Mouse (Mus musculus) embryonic facial prominence, embryonic 14.5 days (tissue): ENCODE measurements around the gene Tex38. TPM values are rescaled to one million over a fixed set of nuclear protein-coding genes. Genes with fewer than 3 reads are reported as not detected.

Experiments used
- ATAC-seq: fragments of 200-750 bp; cut with Nextera tagmentation; 2 replicates; pipeline ENCODE4 v1.8.0; 2017; ENCODE audit warnings: low read depth, moderate number of reproducible peaks, moderate TSS enrichment
- DNase-seq: peaks from one replicate; pipeline ENCODE4 v3.0.0-alpha.2; 2015; ENCODE audit warnings: low spot score
- H3K27ac ChIP-seq: fragments of 300-500 bp; sonication (generic); replicated peaks from 2 replicates; pipeline ENCODE4 v1.5.1; 2014; ENCODE audit warnings: low read depth, mild to moderate bottlenecking, low read length, moderate library complexity
- H3K27me3 ChIP-seq: fragments of 300-500 bp; sonication (generic); replicated peaks from 2 replicates; pipeline ENCODE4 v1.6.1; 2014; ENCODE audit warnings: low read length; ENCODE audit not compliant: control insufficient read depth, insufficient read depth
- H3K36me3 ChIP-seq: fragments of 300-500 bp; sonication (generic); 2 replicates; pipeline ENCODE4 v1.6.1; 2014; ENCODE audit warnings: low read length, mixed read lengths; ENCODE audit not compliant: control insufficient read depth, insufficient read depth
- H3K4me1 ChIP-seq: fragments of 300-500 bp; sonication (generic); 2 replicates; pipeline ENCODE4 v1.6.1; 2014; ENCODE audit warnings: antibody characterized with exemption, low read length; ENCODE audit not compliant: control insufficient read depth, insufficient read depth
- H3K4me2 ChIP-seq: fragments of 300-500 bp; sonication (generic); 2 replicates; pipeline ENCODE4 v1.6.1; 2014; ENCODE audit warnings: low read depth, mild to moderate bottlenecking, low read length, moderate library complexity, mixed read lengths
- H3K4me3 ChIP-seq: fragments of 300-500 bp; sonication (generic); 2 replicates; pipeline ENCODE4 v1.5.1; 2014; ENCODE audit warnings: low read depth, mild to moderate bottlenecking, low read length
- H3K9ac ChIP-seq: fragments of 300-500 bp; sonication (generic); 2 replicates; pipeline ENCODE4 v1.6.1; 2014; ENCODE audit warnings: low read depth, mild to moderate bottlenecking, low read length, moderate library complexity, mixed read lengths
- H3K9me3 ChIP-seq: fragments of 300-500 bp; sonication (generic); 2 replicates; pipeline ENCODE4 v1.6.1; 2016; ENCODE audit warnings: low read length; ENCODE audit not compliant: control insufficient read depth
- WGBS: fragments of 180-500 bp; shearing (Covaris S2); extraction: QIAGEN DNeasy Blood & Tissue Kit; methylation state at CpG from one replicate; pipeline ENCODE4 v1.1.7; 2014; 5-methylcytosine and 5-hydroxymethylcytosine counted together
- polyA plus RNA-seq: library from polyadenylated mRNA; unstranded; fragments of >200 nt; fragmentation: Nextera tagmentation; extraction: Ambion mirVana; gene quantifications from 2 replicates; pipeline ENCODE4 v1.2.1, GENCODE M21; 2014

Gene Tex38
- polyA plus RNA-seq, 1 experiment from 2014 or later, result not detected

DNA sequence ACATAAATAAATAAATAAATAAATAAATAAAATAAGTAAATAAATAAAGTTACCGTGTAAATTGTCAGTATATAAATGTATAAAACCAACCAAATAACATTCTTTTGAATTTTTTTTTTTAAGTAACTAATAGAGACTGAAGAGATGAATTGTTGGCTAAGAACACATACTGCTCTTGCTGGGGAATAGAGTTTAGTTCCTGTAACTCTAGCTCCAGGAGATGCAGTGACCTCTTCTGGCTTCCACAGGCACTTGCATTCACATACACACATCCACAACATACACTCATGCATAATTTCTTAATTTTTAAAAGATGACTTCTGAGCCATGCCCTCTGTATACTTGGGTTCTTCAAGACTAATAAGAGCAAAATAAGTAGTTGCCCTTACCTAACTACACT is 26.0 kb downstream of the Tex38 start:
- Histone ChIP-seq H3K4me1 (no peaks in the 10 kb centered on the region), H3K27me3 (no peaks in the 10 kb centered on the region), H3K36me3 (peaks cover 59% of the 10 kb centered on the region), H3K4me3 (no peak overlapping the region), H3K9ac (no peak overlapping the region), H3K27ac (no peak overlapping the region), H3K4me2 (no peak overlapping the region), H3K9me3 (no peaks in the 10 kb centered on the region)
- DNase-seq (no peak), ATAC-seq (no peak)
- WGBS, result 92% methylated on average over 1 of the region's 1 CpGs

DNA sequence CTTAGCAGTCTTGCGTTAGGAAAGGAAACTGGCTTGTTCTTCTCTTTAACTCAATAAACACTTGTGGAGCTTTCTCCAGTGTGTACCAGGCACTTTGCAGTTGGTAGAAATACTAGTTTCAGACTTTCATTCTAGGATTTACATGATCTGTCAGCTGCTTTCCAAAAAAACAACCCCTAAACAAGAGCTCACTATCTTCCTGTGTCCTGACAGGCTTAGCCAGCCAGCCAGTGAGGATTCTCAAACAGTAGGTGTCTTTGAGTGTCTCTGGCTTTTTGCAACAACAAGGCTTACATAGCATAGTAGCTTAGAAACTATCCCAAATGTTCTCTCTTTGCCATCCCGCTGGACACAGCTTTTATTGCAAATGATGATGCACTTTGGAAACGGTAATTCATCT is 26.7 kb downstream of the Tex38 start:
- Histone ChIP-seq H3K4me1 (no peaks in the 10 kb centered on the region), H3K9me3 (no peaks in the 10 kb centered on the region), H3K27me3 (no peaks in the 10 kb centered on the region), H3K27ac (no peak overlapping the region), H3K9ac (no peak overlapping the region), H3K36me3 (peaks cover 60% of the 10 kb centered on the region), H3K4me2 (no peak overlapping the region), H3K4me3 (no peak overlapping the region)
- WGBS, result 86% methylated on average over 3 of the region's 3 CpGs
- DNase-seq (no peak), ATAC-seq (no peak)

DNA sequence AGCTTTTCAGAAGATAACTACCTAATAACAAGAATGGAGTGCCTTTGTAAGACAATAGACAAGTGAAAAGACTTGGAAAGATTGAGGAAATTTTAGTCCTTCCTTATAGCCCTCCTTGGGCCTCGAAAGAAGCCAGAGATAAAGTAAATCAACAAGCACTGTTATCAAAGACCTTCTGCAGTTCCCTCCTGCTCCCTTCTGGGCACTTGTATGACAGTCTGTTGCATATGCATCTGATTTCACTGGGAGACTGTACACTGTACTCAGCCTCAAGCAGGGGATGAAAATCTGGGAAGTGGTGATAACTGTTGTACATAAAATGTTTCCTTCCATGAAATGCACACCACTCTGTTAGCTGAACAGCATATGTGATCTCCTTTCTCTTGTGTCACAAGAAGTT is 31.5 kb downstream of the Tex38 start:
- no peak overlapping the region for H3K9ac ChIP-seq
- WGBS, result 96% methylated on average over 1 of the region's 1 CpGs
- no peaks in the 10 kb centered on the region for H3K9me3 ChIP-seq
- H3K4me1 ChIP-seq, result no peaks in the 10 kb centered on the region
- no peak overlapping the region for H3K4me3 ChIP-seq
- ATAC-seq (no peak), DNase-seq (no peak)
- no peak overlapping the region for H3K4me2 ChIP-seq
- peaks cover 60% of the 10 kb centered on the region for H3K36me3 ChIP-seq
- H3K27ac ChIP-seq, result no peak overlapping the region
- H3K27me3 ChIP-seq, result no peaks in the 10 kb centered on the region

DNA sequence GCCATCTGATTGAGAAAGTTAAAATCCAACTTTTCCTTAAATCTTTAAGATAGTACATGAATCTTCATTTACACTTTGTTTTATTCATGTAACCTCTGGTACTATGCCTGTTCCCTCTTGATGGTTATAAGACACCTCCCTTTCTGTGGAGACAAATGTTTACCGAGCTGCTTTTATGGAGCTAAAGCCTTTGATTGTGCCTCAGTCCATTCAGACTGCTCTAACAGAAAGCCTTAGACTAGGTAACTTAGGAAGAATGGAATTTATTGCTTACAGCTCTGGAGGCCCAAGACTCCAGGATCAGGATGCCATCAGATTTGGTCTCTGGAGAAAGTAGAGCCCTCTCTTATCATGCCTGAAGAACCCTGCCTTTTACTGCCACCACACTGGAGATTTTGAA is 32.6 kb downstream of the Tex38 start:
- H3K9me3 ChIP-seq, result no peaks in the 10 kb centered on the region
- no peak overlapping the region for H3K9ac ChIP-seq
- DNase-seq, result no peak
- no peak overlapping the region for H3K4me2 ChIP-seq
- no peak for ATAC-seq
- no peaks in the 10 kb centered on the region for H3K27me3 ChIP-seq
- no peak overlapping the region for H3K27ac ChIP-seq
- peaks cover 59% of the 10 kb centered on the region for H3K36me3 ChIP-seq
- H3K4me1 ChIP-seq, result peaks cover 3% of the 10 kb centered on the region; the same call in 1 of the 2 replicates
- H3K4me3 ChIP-seq, result no peak overlapping the region
- WGBS, result 71% methylated on average over 1 of the region's 1 CpGs

DNA sequence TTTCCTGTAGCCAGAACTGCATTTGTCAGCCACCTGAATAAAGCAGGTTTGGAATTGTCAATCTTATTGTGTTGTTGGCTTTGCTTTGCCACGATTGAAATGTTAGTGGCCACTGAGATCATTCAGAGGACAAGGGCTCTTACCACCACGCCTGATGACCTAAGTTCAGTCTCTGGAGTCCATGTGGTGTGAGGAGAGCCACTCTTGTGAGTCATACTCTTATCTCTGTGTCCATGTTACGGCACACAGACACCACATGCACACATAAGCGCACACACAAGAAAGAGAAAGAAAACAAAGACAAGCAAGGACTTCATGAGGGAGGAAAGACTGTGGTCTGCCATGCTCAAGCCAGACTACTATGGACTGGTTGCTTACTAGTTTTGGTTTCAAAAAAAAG is 37.7 kb downstream of the Tex38 start:
- ATAC-seq, result no peak
- Histone ChIP-seq H3K4me1 (peaks cover 17% of the 10 kb centered on the region), H3K4me3 (no peak overlapping the region), H3K27ac (no peak overlapping the region), H3K27me3 (no peaks in the 10 kb centered on the region), H3K9ac (no peak overlapping the region), H3K4me2 (no peak overlapping the region), H3K9me3 (no peaks in the 10 kb centered on the region), H3K36me3 (peaks cover 56% of the 10 kb centered on the region)
- DNase-seq, result no peak
- 89% methylated on average over 4 of the region's 4 CpGs for WGBS

DNA sequence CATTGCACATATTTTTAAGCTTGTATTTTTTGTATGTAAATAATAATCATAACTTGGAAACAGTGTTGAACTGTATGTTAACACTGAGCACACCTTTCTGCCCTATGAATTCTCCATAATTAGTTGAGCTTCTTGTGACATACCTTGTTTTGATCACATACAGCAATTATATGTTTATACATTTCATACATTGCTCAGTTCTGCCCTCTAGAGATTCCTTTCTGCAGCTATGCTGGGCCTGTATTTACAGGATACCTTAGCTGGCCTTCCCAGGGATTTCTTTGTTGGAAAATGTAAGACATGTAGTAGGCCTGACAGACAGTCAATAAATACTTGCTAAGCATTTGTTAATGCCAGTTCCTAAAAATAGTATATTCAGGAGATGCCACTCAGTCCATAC is 38.2 kb downstream of the Tex38 start:
- ATAC-seq (no peak), DNase-seq (no peak)
- Histone ChIP-seq H3K4me3 (no peak overlapping the region), H3K36me3 (peaks cover 53% of the 10 kb centered on the region), H3K27me3 (no peaks in the 10 kb centered on the region), H3K27ac (no peak overlapping the region), H3K4me1 (peaks cover 17% of the 10 kb centered on the region), H3K9me3 (no peaks in the 10 kb centered on the region), H3K4me2 (no peak overlapping the region), H3K9ac (no peak overlapping the region)

DNA sequence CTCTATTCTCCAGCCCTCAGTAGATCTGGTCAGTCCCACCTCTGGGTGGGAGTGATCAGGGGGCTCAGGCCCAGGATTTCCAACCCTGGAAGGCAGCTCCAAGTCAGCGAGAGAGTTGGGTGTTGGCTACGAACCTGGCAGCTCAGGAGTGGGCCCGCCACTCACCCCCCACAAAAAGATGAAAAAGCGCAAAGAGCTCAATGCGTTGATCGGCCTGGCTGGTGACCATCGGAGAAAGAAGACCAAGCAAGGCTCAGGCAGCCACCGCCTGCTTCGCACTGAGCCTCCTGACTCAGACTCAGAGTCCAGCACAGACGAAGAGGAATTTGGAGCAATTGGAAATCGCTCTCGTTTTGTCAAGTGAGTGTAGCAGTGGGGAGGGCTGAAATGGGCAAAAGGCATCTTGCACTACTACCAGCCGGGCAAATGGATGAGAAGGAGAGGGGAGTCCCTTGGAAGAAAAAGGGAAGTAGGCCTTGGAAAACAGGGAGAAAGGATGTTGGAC is 42.3 kb downstream of the Tex38 start:
- H3K4me2 ChIP-seq, result peak overlapping the region; percentile 82
- no peaks in the 10 kb centered on the region for H3K27me3 ChIP-seq
- whole genome bisulfite sequencing, result 45% methylated on average over 13 of the region's 13 CpGs
- H3K36me3 ChIP-seq, result peaks cover 23% of the 10 kb centered on the region; the same call in 1 of the 2 replicates
- H3K9ac ChIP-seq, result peak overlapping the region; percentile 83
- DNase-seq (no peak), ATAC-seq (no peak)
- peak overlapping the region; percentile 81 for H3K4me3 ChIP-seq
- H3K27ac ChIP-seq, result no peak overlapping the region
- H3K9me3 ChIP-seq, result no peaks in the 10 kb centered on the region
- peaks cover 14% of the 10 kb centered on the region for H3K4me1 ChIP-seq

DNA sequence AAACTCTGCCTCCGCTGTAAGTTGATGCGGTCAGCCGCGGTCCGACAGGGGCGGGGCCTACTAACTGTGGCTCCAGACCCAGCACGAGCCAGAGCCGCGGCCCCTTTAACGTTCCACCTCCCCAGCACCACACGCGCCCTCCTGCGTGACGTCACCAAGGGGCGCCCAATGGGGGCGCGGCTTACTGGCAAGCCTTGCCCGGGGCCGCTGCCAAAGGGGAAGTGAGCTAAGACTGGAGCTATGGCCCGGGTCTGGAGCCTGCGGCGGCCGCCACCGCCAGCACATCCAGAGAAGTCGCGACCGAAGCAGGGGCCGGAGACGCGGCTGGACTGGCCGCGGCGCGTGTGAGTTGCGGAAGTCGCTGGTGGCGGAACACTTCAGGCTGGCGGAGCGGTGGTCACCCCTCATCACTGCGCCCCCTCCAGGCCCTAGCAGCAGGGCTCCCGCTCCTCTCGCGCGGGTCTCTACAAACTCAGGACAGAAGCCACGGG is 43.2 kb downstream of the Tex38 start, which contains the start of gene Efcab14:
Gene Efcab14 (plus strand): TSS at position 194 of the 491 bp plus-strand sequence.
- Histone ChIP-seq H3K9me3 (no peaks in the 10 kb centered on the region), H3K36me3 (peaks cover 17% of the 10 kb centered on the region; the same call in 1 of the 2 replicates), H3K4me2 (peak within 1 kb of the TSS; percentile 82), H3K27me3 (no peaks in the 10 kb centered on the region), H3K9ac (peak within 1 kb of the TSS; percentile 83), H3K4me1 (peaks cover 14% of the 10 kb centered on the region), H3K4me3 (peak within 1 kb of the TSS; percentile 81), H3K27ac (peak within 1 kb of the TSS; percentile 87)
- peak; percentile 99 for ATAC-seq
- peak; percentile 98 for DNase-seq
- WGBS, result 0% methylated on average over 14 of the region's 45 CpGs

DNA sequence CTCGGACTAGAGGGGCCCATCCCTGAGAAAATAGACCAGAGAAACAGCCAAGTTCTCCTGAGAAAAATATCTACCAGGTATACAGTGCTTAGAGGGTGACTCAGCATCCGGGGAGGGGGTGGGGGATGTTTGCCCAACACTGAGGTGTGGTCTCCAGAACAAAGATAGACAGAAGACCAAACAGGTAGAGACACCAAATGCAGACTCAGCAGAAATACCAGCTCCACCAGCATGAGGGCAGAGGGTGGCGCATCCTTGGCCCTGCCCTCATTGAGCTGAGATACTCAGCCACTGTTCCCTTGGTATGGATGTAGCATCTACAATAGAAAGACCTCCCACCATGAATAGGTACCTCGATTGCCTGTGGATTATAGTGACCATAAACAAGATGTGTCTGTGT is 46.0 kb downstream of the Tex38 start:
- Histone ChIP-seq H3K9ac (no peak overlapping the region), H3K4me3 (no peak overlapping the region), H3K27me3 (no peaks in the 10 kb centered on the region), H3K4me2 (no peak overlapping the region), H3K4me1 (peaks cover 14% of the 10 kb centered on the region), H3K27ac (no peak overlapping the region), H3K36me3 (no peaks in the 10 kb centered on the region), H3K9me3 (no peaks in the 10 kb centered on the region)
- DNase-seq, result no peak
- 63% methylated on average over 4 of the region's 4 CpGs for WGBS
- no peak for ATAC-seq
